Mouse (Mus musculus): ENCODE data around the gene Nkain2. TPM values are rescaled to one million over a fixed set of nuclear protein-coding genes. Genes with fewer than 3 reads are reported as not detected.

Nkain2 gene
- total RNA-seq (2021), result 10 to 100 TPM; 27.1 to 28.1 TPM
- long read RNA-seq, experiment 1, partial matches to known transcripts, result 0 of 9 reads
- long read RNA-seq, experiment 1, other reads (novel, unspliced or antisense), result 9 of 9 reads
- long read RNA-seq, experiment 2, partial matches to known transcripts, result 0 of 5 reads
- long read RNA-seq, experiment 2, other reads (novel, unspliced or antisense), result 5 of 5 reads

DNA sequence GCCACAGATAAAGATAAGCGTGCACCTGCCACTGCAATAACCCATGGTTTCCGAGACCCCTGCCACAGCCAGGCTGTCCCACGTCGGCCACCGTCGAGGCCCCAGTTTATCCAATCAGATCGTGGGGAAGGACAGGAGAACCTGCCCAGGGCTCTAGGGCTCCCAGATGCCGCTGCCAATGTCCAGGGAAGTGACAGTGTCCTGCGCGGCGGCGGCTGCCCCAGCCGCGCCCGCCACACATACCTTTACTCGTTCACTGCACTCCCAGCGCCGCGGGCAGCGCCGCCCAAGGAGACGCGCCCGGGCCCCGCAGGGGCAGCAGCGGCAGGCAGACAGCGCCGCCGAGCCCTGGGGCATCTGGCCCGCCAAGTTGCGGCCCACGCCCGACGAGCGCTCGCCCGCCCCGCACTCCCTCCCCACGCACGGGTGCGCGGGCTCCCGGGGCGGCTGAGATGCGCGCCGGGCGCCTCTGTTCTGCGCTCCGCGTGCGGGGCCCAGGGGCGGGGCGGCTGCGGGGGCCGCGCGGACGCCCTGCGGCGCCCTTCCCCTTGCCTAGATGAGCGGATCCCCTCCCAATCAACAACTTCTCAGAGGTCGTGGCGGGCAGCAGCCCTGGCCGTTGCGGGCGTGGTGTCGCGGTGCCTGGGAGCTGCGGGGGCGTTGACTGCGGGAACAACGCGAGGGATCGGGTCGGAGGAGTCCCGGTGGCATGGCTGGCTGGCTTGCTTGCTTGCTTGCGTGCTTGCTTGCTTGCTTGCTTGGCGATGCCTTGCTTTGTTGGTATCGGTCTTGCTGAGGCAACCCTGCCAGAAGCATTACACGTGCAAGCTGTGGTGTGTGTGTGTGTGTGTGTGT is at the start of gene Nkain2:
Gene Nkain2, minus strand, starts transcription at position 811 of the 855 bp plus-strand sequence.
- DNase-seq (ENCODE audit: low spot score in 2 of 2), result peak; percentile 55 to 64
- peak within 1 kb of the TSS; percentile 97 for H3K27ac ChIP-seq
- H3K4me3 ChIP-seq, result peak within 1 kb of the TSS; percentile 80
- no peak for TF ChIP-seq CTCF (conservative IDR thresholded peaks at IDR 0.05)

DNA sequence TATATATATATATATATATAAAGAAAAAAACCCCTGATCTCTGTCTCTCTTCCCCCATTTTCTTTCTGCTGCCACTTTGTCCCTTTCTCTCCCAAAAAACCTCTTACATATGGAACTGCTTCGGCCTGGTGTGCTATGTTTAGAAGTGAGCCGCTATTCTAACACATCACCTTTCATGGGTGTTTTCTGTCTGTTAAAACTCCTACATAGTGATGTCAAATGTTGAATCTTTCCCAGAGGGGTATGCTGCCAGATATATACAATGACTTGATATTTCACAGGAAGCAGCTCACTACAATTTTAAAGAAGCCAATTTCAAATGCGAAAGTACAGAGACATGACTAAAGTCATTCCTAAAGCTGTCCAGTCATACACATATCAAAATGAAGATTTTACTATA is 49.6 kb upstream of the Nkain2 start:
- TF ChIP-seq CTCF (conservative IDR thresholded peaks at IDR 0.05), result no peak
- H3K4me3 ChIP-seq, result no peak overlapping the region
- DNase-seq (ENCODE audit: low spot score in 2 of 2), result no peak
- H3K27ac ChIP-seq, result no peak overlapping the region

DNA sequence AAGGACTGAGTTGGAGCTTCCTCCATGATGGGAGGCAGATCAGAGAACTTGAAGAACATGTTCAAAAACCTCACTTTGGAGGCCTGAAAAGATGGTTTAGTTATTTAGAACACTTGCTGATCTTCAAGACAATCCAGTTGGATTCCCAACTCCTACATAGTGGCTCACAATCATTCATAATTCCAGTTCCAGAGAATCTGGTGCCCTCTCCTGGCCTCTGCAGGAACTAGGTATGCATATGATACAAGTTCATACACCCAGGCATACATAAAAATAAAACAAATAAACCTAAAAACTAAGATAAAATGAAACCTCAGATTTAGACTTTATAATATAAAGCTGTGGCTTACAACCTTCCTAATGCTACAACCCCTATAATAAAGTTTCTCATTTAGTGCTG is 4.8 kb upstream of the Nkain2 start:
- peak; percentile 27 to 43 for DNase-seq (ENCODE audit: low spot score in 2 of 2)
- TF ChIP-seq CTCF (conservative IDR thresholded peaks at IDR 0.05), result peak; percentile 81
- Histone ChIP-seq H3K27ac (no peak overlapping the region), H3K4me3 (no peak overlapping the region)

DNA sequence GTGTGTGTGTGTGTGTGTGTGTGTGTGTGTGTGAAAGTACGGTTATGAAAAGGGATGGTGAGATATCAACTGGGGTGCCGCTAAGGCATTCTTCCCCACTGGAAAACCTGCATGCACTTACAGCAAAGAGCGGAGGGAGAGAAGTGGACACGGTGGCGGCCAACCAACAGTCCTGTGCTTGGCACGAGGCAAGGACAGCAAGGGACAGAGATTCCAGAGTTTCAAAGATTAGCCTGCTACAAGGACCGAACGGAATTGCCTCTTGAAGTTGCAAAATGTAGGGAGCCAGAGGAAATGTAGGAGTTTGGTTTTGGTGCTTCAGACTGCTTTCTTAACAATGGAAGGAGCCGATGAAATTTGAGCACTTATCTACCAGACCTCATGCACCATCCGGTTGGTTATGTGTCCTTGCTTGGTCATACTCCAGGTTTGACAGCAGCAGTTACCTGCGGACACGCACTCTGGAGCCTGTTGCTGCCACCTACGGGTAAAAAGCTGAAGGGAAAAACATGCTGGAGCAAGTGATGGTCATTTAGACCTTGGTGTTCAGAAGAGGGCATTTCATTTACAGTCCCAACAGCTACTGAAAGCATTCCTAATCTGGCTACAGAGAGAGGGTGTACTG is 357 bp upstream of the Nkain2 start:
- DNase-seq (ENCODE audit: low spot score in 2 of 2), result peak; percentile 60 to 71
- Histone ChIP-seq H3K4me3 (peak overlapping the region; percentile 80), H3K27ac (peak overlapping the region; percentile 97)
- TF ChIP-seq CTCF (conservative IDR thresholded peaks at IDR 0.05), result peak; percentile 87

DNA sequence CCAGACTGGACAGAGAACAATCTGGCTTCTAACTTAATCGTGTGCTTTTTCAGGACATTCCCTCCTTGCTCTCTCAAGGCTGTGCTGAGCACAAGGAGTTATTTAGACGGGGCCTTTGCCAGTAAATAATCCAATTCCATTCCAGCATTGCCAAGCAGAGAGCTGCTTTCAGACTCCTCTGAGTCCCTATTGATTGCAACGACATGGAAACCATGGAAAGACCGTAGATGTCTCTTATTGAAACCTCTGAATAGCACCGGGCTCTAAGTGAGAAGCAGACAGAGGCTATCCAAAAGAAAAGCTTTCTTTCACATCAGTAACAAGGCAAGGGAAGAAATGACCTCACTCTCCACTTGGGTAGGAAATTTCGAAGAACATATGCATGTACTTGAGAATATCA is 8.3 kb downstream of the Nkain2 start:
- no peak for TF ChIP-seq CTCF (conservative IDR thresholded peaks at IDR 0.05)
- Histone ChIP-seq H3K27ac (peak overlapping the region; percentile 37; the same call in 1 of the 2 replicates), H3K4me3 (no peak overlapping the region)
- DNase-seq (ENCODE audit: low spot score in 2 of 2), result peak in 1 of 2 experiments; percentile 13

DNA sequence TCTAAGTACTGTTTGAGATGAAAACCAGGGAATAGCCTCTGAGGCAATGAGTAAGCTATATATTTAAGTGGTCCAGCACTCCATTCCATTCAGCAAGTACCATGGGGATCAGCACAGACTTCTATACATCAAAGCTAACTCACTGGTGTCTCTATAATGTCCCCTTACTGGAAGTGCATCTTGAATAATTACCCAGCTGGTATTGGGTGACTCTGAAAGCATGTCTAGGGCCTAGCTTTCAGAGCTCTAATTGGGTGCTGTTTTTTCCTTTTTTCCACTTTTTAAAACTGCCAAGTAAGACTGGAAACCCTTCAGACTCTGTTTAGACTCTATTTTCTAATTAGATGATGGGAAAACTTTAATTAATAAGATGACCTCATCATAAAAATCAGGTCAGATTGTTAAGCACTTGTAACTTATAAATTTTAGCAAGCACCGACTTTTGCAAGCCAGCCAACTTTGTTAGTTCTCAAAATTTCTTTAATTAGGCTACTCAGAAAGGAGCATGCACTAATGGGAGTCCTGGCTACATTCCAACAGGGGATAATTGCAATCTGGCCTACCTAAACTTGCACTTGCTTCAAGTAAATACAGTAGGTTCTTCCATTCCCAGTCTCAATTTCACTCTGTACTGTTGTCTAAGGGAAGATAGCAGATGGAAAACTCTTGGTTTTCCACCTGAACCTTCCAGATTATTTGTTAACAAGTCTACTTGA is 19.4 kb downstream of the Nkain2 start:
- H3K4me3 ChIP-seq, result no peak overlapping the region
- H3K27ac ChIP-seq, result peak overlapping the region; percentile 70
- no peak for TF ChIP-seq CTCF (conservative IDR thresholded peaks at IDR 0.05)
- DNase-seq (ENCODE audit: low spot score in 2 of 2), result peak; percentile 16 to 43

DNA sequence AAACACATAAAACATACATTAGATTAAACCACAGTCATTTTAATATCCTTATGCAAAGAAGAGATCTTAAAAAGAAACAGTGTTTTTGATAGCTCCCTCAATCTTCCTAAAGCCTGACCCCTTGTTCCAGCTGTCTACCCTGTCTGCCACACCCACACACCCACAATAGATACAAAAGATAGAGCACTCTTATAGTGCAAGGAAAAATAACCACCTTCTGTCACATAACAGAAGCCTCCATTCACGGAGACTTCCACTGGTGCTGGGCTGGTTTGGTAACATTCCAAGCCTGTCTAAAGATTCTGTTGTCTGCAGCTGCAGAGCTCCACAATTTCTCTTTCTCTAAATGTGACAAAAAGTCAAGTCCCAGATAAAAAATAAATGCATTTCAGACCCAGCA is 20.7 kb downstream of the Nkain2 start:
- DNase-seq (ENCODE audit: low spot score in 2 of 2), result no peak

DNA sequence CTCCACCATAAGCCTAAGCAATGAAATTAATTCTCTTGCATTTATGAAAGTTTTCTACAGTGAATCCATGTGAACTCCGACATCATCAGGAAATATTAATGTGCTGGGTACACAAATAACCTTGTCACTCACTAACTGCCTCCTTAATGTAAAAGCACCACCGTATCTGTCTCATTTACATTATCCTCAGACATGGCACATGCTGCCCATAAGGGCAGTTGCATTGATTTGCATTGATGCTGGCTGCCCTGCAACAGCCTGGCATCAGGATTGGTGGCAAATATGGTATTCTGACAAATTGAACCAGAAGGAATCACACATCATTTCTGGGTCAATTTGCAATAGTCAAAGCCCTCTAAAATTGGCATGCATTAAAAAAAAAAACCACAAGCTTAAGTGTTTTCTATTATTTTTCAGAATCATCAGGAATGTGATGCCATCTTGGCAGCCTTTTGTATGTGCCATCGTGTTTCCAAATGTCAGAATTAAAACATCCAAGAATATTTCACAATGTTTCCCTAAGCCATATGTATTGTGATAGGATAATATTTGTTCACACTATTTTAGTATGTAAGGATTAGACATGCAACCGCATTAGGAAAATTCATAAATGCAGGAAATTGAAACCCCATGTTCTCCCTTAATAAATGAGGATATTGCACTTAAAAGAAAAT is 74.9 kb downstream of the Nkain2 start:
- no peak for TF ChIP-seq CTCF (conservative IDR thresholded peaks at IDR 0.05)
- DNase-seq (ENCODE audit: low spot score in 2 of 2), result peak in 1 of 2 experiments; percentile 16
- Histone ChIP-seq H3K4me3 (no peak overlapping the region), H3K27ac (no peak overlapping the region)

More for the DNA sequence above, 20.7 kb downstream of the Nkain2 start:
- H3K4me3 ChIP-seq, result no peak overlapping the region
- peak overlapping the region; percentile 70 for H3K27ac ChIP-seq
- TF ChIP-seq CTCF (conservative IDR thresholded peaks at IDR 0.05), result no peak

DNA sequence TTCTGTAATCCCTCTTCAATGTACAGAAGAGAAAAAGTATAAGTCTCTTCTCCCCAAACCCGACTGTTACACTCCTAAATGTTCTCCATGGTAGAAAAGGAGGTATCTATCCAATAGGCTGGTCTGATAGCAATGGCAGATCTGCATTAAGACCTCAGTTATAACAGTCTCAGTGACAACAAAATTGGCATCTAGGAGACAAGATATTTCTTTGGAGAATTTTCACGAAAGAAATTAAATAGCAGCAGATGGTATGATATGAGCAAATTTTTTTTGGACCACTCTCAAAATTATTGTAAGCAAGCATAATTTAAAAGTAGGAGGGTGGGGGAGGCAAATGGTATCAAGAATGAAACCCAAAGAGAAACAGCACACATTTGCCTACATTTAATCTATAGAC is 94.0 kb downstream of the Nkain2 start:
- H3K4me3 ChIP-seq, result no peak overlapping the region
- TF ChIP-seq CTCF (conservative IDR thresholded peaks at IDR 0.05), result no peak
- H3K27ac ChIP-seq, result peak overlapping the region; percentile 54; the same call in 1 of the 2 replicates
- DNase-seq (ENCODE audit: low spot score in 2 of 2), result peak in 1 of 2 experiments; percentile 13

DNA sequence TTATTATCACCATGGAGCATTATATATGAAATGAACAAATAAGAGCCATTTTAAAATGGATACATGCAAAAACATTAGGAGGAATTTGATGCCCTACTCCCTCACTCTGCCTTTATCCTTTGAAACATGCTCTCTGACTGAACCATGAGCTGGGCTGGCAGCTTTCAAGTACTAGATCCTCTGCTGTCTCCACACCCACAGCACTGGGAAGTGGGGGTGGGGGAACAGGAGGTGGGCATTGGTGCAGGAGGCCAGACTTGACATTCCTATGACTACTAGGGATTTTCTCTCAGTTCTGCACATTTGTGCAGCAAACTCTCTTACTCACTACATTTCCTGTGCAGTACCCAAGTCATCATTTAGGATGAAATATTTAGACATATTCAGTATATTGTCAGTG is 99.7 kb downstream of the Nkain2 start:
- peak; percentile 26 to 51 for DNase-seq (ENCODE audit: low spot score in 2 of 2)
- Histone ChIP-seq H3K27ac (no peak overlapping the region), H3K4me3 (no peak overlapping the region)
- no peak for TF ChIP-seq CTCF (conservative IDR thresholded peaks at IDR 0.05)

DNA sequence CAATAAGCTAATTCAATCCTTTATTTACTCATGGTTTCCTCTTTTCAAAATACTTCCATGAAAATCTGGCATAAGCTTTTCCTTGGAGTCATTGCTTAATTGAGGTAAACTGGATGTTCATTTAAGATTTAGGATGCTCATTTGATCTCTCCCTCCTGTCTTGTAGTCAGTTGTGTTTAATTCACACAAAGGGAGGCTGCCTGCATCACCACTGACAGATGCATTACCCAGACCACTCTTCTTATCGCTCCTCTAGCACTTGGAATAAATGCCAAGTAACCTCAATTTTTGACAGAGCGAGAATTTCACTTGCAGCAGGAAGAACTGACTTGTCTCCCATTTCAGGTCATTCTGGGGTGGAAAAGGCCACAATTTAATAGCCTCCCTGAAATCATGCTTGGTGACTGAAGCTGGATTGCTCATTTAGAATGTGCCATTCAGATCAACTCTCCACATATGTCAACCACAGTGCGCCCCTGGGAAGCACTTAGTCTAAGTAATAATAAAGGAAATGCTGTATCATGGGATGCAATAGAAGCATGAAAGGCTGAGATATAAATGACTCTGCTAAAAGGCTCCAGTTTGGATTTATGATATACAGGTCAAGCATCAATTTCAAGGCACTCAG is 107.4 kb downstream of the Nkain2 start:
- TF ChIP-seq CTCF (conservative IDR thresholded peaks at IDR 0.05), result no peak
- no peak for DNase-seq (ENCODE audit: low spot score in 2 of 2)
- H3K27ac ChIP-seq, result no peak overlapping the region

DNA sequence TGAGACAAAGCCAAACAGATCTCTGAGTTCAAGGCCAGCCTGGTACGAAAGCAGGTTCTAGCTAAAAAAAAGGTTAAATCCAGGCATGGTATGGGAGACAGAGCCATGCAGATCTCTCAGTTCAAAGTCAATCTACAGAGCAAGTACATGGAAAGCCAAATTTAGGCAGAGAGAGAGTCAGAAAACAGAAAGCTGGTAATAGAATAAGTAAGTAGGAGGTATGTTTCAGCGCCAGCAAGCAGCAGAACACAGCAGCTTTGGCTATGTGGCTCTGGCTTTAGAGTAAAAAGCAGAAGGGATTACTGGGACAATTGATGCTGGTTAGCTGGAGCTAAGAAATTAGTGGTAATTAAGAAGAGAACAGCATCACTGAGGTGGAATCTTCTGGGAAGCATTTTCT is 151.3 kb downstream of the Nkain2 start:
- no peak for DNase-seq (ENCODE audit: low spot score in 2 of 2)
- H3K4me3 ChIP-seq, result no peak overlapping the region
- no peak for TF ChIP-seq CTCF (conservative IDR thresholded peaks at IDR 0.05)
- H3K27ac ChIP-seq, result peak overlapping the region; percentile 59

More for the DNA sequence above, 107.4 kb downstream of the Nkain2 start:
- H3K4me3 ChIP-seq, result no peak overlapping the region
